Mouse (Mus musculus) cerebellum, adult (tissue): Measurements from ENCODE around the gene Akap17b.

Source experiments
- ATAC-seq: cut with Nextera tagmentation; 2 replicates; pipeline ENCODE4 v1.9.2; 2017; ENCODE audit warnings: mild to moderate bottlenecking, moderate library complexity, mixed read lengths; ENCODE audit not compliant: insufficient number of reproducible peaks, low FRiP score, low TSS enrichment

Gene Akap17b

GRCm38 (mm10) chrX:36587304-36588209, 57.6 kb downstream of the Akap17b start:
- no peak for ATAC-seq

GRCm38 (mm10) chrX:36586629-36587303, 58.4 kb downstream of the Akap17b start:
- ATAC-seq: no peak

GRCm38 (mm10) chrX:36562079-36562478, 83.1 kb downstream of the Akap17b start:
- no peak for ATAC-seq

- ATAC-seq: no peak
These were observed 83.5 kb downstream of the Akap17b start for GRCm38 (mm10) chrX:36561650-36562049.

- no peak for ATAC-seq
These were observed 85.0 kb downstream of the Akap17b start for GRCm38 (mm10) chrX:36560170-36560569.
